Mouse (Mus musculus) MEL (cell line): ENCODE measurements around the gene Mipol1. TPM values are rescaled to one million over a fixed set of nuclear protein-coding genes. Genes with fewer than 3 reads are reported as not detected.

ENCODE experiments used
- DNase-seq: peaks from one replicate; pipeline ENCODE4 v3.0.0; 2011; ENCODE audit warnings: low read depth, low spot score
- H3K27ac ChIP-seq: 2 replicates; pipeline ENCODE4 v1.5.1; 2012; ENCODE audit warnings: low read depth, mild to moderate bottlenecking, control low read depth, low read length, moderate library complexity; ENCODE audit not compliant: control insufficient read depth
- H3K27me3 ChIP-seq, 2 experiments: fragments of 150-350 bp in 1 of 2; sonication (generic) in 1 of 2; 2 replicates each; pipeline ENCODE4 v1.6.1; 2012; ENCODE audit warnings: low read length in 2 of 2, mild to moderate bottlenecking in 2 of 2, improper control_type of control experiment in 1 of 2, moderate library complexity in 1 of 2; ENCODE audit not compliant: insufficient read depth in 2 of 2, control insufficient read depth in 1 of 2
- H3K36me3 ChIP-seq, 2 experiments: 2 replicates each; pipeline ENCODE4 v1.6.1; 2012 to 2014; ENCODE audit warnings: low read length in 2 of 2, improper control_type of control experiment in 1 of 2, inconsistent platforms in 1 of 2, mild to moderate bottlenecking in 1 of 2; ENCODE audit not compliant: insufficient read depth in 2 of 2, control insufficient read depth in 1 of 2
- H3K4me1 ChIP-seq, 2 experiments: fragments of 150-350 bp in 1 of 2; sonication (generic) in 1 of 2; 2 replicates each; pipeline ENCODE4 v1.6.1; 2012; ENCODE audit warnings: low read length in 2 of 2, improper control_type of control experiment in 1 of 2, mild to moderate bottlenecking in 1 of 2; ENCODE audit not compliant: insufficient read depth in 2 of 2, control insufficient read depth in 1 of 2
- H3K4me3 ChIP-seq, 2 experiments: fragments of 150-350 bp in 1 of 2; sonication (generic) in 1 of 2; 2 replicates each; pipeline ENCODE4 v1.5.1; 2012; ENCODE audit warnings: low read depth in 2 of 2, low read length in 2 of 2, mild to moderate bottlenecking in 2 of 2, moderate library complexity in 2 of 2, control low read depth in 1 of 2, improper control_type of control experiment in 1 of 2; ENCODE audit not compliant: control insufficient read depth in 1 of 2, insufficient read depth in 1 of 2
- H3K79me2 ChIP-seq: 2 replicates; pipeline ENCODE4 v1.6.1; 2012; ENCODE audit warnings: mild to moderate bottlenecking, low read length, moderate library complexity; ENCODE audit not compliant: control insufficient read depth, poor library complexity, insufficient read depth
- H3K9ac ChIP-seq: 2 replicates; pipeline ENCODE4 v1.6.1; 2012; ENCODE audit warnings: low read depth, mild to moderate bottlenecking, control low read depth, low read length, moderate library complexity; ENCODE audit not compliant: control insufficient read depth, poor library complexity, severe bottlenecking
- H3K9me3 ChIP-seq: fragments of 150-350 bp; sonication (generic); replicated peaks from 2 replicates; pipeline ENCODE4 v1.6.1; 2012; ENCODE audit warnings: mild to moderate bottlenecking, low read length, improper control_type of control experiment, moderate library complexity; ENCODE audit not compliant: insufficient read depth
- CTCF ChIP-seq, 3 experiments: IDR thresholded peaks in 2 of 3; conservative IDR thresholded peaks in 1 of 3; 2 replicates each; pipeline ENCODE4 v1.5.1; 2011 to 2012; ENCODE audit warnings: low read length in 3 of 3, low read depth in 2 of 3, mild to moderate bottlenecking in 2 of 3, improper control_type of control experiment in 1 of 3, inconsistent platforms in 1 of 3, mixed read lengths in 1 of 3, moderate library complexity in 1 of 3; ENCODE audit not compliant: control insufficient read depth in 1 of 3, insufficient read depth in 1 of 3, poor library complexity in 1 of 3, severe bottlenecking in 1 of 3
- ELF1 ChIP-seq: IDR thresholded peaks from 2 replicates; pipeline ENCODE4 v1.6.1; 2014; ENCODE audit warnings: low read depth, mild to moderate bottlenecking, inconsistent platforms, low read length, improper control_type of control experiment, moderate library complexity
- ETS1 ChIP-seq: IDR thresholded peaks from 2 replicates; pipeline ENCODE4 v1.6.1; 2012; ENCODE audit warnings: low read depth, mild to moderate bottlenecking, inconsistent platforms, low read length, improper control_type of control experiment, moderate library complexity
- GATA1 ChIP-seq: IDR thresholded peaks from 2 replicates; pipeline ENCODE4 v1.6.1; 2011; ENCODE audit warnings: low read depth, low read length, improper control_type of control experiment
- HCFC1 ChIP-seq: IDR thresholded peaks from 2 replicates; pipeline ENCODE4 v1.6.1; 2012; ENCODE audit warnings: low read depth, mild to moderate bottlenecking, inconsistent platforms, low read length, improper control_type of control experiment, moderate library complexity
- KAT2A ChIP-seq: conservative IDR thresholded peaks from 2 replicates; pipeline ENCODE4 v1.6.1; 2012; ENCODE audit warnings: low read depth, low read length, improper control_type of control experiment, inconsistent platforms
- MAX ChIP-seq: IDR thresholded peaks from 2 replicates; pipeline ENCODE4 v1.6.1; 2011; ENCODE audit warnings: low read length, improper control_type of control experiment
- MAZ ChIP-seq: IDR thresholded peaks from 2 replicates; pipeline ENCODE4 v1.6.1; 2012; ENCODE audit warnings: low read depth, mild to moderate bottlenecking, inconsistent platforms, low read length, improper control_type of control experiment
- MYC ChIP-seq: IDR thresholded peaks from 2 replicates; pipeline ENCODE4 v1.6.1; 2011; ENCODE audit warnings: low read depth, mild to moderate bottlenecking, low read length, improper control_type of control experiment, moderate library complexity
- NRF1 ChIP-seq: IDR thresholded peaks from 2 replicates; pipeline ENCODE4 v1.6.1; 2014; ENCODE audit warnings: low read depth, mild to moderate bottlenecking, inconsistent platforms, low read length, improper control_type of control experiment, moderate library complexity; ENCODE audit not compliant: poor library complexity, insufficient read depth, severe bottlenecking
- RAD21 ChIP-seq: IDR thresholded peaks from 2 replicates; pipeline ENCODE4 v1.6.1; 2011; ENCODE audit warnings: mild to moderate bottlenecking, low read depth, low read length, improper control_type of control experiment
- SIN3A ChIP-seq: IDR thresholded peaks from 2 replicates; pipeline ENCODE4 v1.6.1; 2012; ENCODE audit warnings: low read length, improper control_type of control experiment, inconsistent platforms
- SMC3 ChIP-seq: IDR thresholded peaks from 2 replicates; pipeline ENCODE4 v1.6.1; 2011; ENCODE audit warnings: low read depth, low read length, improper control_type of control experiment
- TBP ChIP-seq: IDR thresholded peaks from 2 replicates; pipeline ENCODE4 v1.8.0; 2011; ENCODE audit warnings: low read depth, low read length, improper control_type of control experiment
- TCF12 ChIP-seq: IDR thresholded peaks from 2 replicates; pipeline ENCODE4 v1.6.1; 2014; ENCODE audit warnings: low read depth, mild to moderate bottlenecking, inconsistent platforms, low read length, improper control_type of control experiment, moderate library complexity
- USF1 ChIP-seq: IDR thresholded peaks from 2 replicates; pipeline ENCODE4 v1.6.1; 2014; ENCODE audit warnings: low read depth, mild to moderate bottlenecking, inconsistent platforms, low read length, improper control_type of control experiment, moderate library complexity
- USF2 ChIP-seq, 2 experiments: IDR thresholded peaks; 2 replicates each; pipeline ENCODE4 v1.6.1; 2011 to 2012; ENCODE audit warnings: improper control_type of control experiment in 2 of 2, low read length in 2 of 2, borderline replicate concordance in 1 of 2, inconsistent platforms in 1 of 2, low read depth in 1 of 2, mild to moderate bottlenecking in 1 of 2; ENCODE audit not compliant: insufficient read depth in 1 of 2
- ZC3H11A ChIP-seq: IDR thresholded peaks from 2 replicates; pipeline ENCODE4 v1.6.1; 2012; ENCODE audit warnings: low read depth, mild to moderate bottlenecking, inconsistent platforms, low read length, improper control_type of control experiment
- ZKSCAN1 ChIP-seq: IDR thresholded peaks from 2 replicates; pipeline ENCODE4 v1.6.1; 2012; ENCODE audit warnings: low read depth, mild to moderate bottlenecking, inconsistent platforms, low read length, improper control_type of control experiment, moderate library complexity
- ZNF384 ChIP-seq: IDR thresholded peaks from 2 replicates; pipeline ENCODE4 v1.6.1; 2012; ENCODE audit warnings: low read depth, mild to moderate bottlenecking, inconsistent platforms, low read length, improper control_type of control experiment
- polyA plus RNA-seq, 2 experiments: library from polyadenylated mRNA; stranded (reverse) in 1 of 2; unstranded in 1 of 2; fragments of >175 nt in 1 of 2; fragments of >200 nt in 1 of 2; gene quantifications; 2 replicates each; pipeline versions ENCODE4 v1.2.1 to v1.2.4; 2012; ENCODE audit warnings: low replicate concordance in 2 of 2, low read depth in 1 of 2; ENCODE audit not compliant: insufficient read length in 2 of 2, insufficient read depth in 1 of 2, missing spikeins in 1 of 2
- total RNA-seq: library from RNA; depleted of rRNA; stranded (reverse); fragments of 300-350 nt; gene quantifications from 2 replicates; pipeline ENCODE4 v1.2.3, GENCODE M21; 2012

Mipol1 gene
- total and polyA plus RNA-seq, 3 experiments, result 4.0 to 8.3 TPM; not detected in 1

DNA sequence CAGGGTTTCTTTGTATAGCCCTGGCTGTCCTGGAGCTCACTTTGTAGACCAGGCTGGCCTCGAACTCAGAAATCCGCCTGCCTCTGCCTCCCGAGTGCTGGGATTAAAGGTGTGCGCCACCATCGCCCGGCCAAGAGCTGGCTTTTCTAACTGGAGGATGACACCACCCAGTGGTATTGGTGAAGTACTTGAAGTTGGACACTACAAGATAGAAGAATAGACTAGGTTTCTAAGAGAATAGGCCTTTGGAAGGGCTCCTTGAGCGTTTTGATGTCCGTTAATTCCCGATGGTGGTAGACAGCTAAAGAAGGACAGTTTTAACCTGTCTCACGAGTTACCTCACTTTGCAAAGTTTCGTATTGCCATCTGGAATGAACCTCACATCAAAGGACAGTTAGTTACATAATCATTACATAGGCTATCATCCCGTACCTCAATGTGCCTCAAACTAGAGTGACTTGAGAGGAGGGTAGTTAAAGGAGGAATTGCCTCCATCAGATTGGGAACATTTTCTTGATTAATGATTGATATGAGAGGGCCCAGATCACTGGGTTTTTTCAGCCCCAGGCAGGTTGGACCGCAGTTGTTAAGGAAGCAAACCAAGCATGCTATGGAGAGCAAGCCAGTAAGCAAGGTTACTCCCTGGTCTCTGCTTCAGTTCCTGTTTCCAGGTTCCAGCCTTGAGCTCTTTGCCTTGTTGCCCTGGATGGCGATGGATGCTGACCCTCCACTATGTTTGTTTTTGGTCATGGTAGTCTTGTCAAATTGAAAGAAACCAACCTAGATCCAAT is 1.1 kb downstream of the Mipol1 start:
- Histone ChIP-seq H3K36me3 (peaks cover 9 to 22% of the 10 kb centered on the region in 2 experiments), H3K4me3 (peak overlapping the region; percentile 95 to 98), H3K9ac (peak overlapping the region; percentile 94), H3K4me1 (peaks cover 9 to 18% of the 10 kb centered on the region in 2 experiments)
- peak; percentile 68 for DNase-seq
- TF ChIP-seq TBP (peak; percentile 32; the same call in 1 of the 2 replicates), SMC3 (0 out of 2 replicates have a peak, but pooled peaks have one; percentile 14), HCFC1 (0 out of 2 replicates have a peak, but pooled peaks have one; percentile 20), CTCF (IDR thresholded peaks at IDR 0.05 in 2 of 3, conservative IDR thresholded peaks at IDR 0.05 in 1 of 3; ENCODE audit: control insufficient read depth in 1 of 3, insufficient read depth in 1 of 3, low read depth in 2 of 3, low read length in 3 of 3, poor library complexity in 1 of 3, severe bottlenecking in 1 of 3) (peak in 2 of 3 experiments; percentile 28 to 32; a peak in 3 of 6 replicates), SIN3A (0 out of 2 replicates have a peak, but pooled peaks have one; percentile 40), ZC3H11A (no peak), RAD21 (peak; percentile 2; the same call in 1 of the 2 replicates), ELF1 (no peak)
- TF ChIP-seq, all 39 proteins: peak for 6
- peak overlapping the region; percentile 85 for H3K27ac ChIP-seq
- no peaks in the 10 kb centered on the region for H3K9me3 ChIP-seq
- H3K27me3 ChIP-seq, result no peaks in the 10 kb centered on the region
- H3K79me2 ChIP-seq, result peaks cover 42% of the 10 kb centered on the region

DNA sequence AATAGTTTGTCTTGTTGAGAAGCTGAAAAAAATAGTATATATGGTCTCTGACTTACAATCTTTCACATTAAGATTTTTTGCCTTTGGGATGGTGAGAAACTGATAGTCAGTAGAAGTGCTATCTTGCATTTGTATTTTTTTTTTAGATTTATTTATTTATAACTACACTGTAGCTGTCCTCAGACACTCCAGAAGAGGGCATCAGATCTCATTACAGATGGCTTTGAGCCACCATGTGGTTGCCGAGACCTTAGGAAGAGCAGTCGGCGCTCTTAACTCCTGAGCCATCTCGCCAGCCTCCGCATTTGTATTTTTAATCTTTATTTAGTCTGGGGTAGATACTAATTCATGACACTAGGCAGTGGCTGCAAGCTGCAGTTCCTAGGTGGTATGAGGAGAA is 3.2 kb downstream of the Mipol1 start:
- peaks cover 18 to 30% of the 10 kb centered on the region in 2 experiments for H3K36me3 ChIP-seq
- TF ChIP-seq SMC3 (0 out of 2 replicates have a peak, but pooled peaks have one; percentile 4), USF2 (IDR thresholded peaks at IDR 0.05; ENCODE audit: borderline replicate concordance in 1 of 2, insufficient read depth in 1 of 2, low read depth in 1 of 2, low read length in 2 of 2) (no peak), GATA1 (peak; percentile 21; the same call in 1 of the 2 replicates), CTCF (IDR thresholded peaks at IDR 0.05 in 2 of 3, conservative IDR thresholded peaks at IDR 0.05 in 1 of 3; ENCODE audit: control insufficient read depth in 1 of 3, insufficient read depth in 1 of 3, low read depth in 2 of 3, low read length in 3 of 3, poor library complexity in 1 of 3, severe bottlenecking in 1 of 3) (peak in 2 of 3 experiments; percentile 6 to 35; a peak in 2 of 6 replicates), KAT2A (no peak), MYC (peak; percentile 78), MAX (no peak), TCF12 (0 out of 2 replicates have a peak, but pooled peaks have one; percentile 15), HCFC1 (0 out of 2 replicates have a peak, but pooled peaks have one; percentile 23), ZNF384 (peak; percentile 78), NRF1 (no peak), ETS1 (0 out of 2 replicates have a peak, but pooled peaks have one; percentile 23), ELF1 (no peak), RAD21 (no peak), SIN3A (peak; percentile 38; the same call in 1 of the 2 replicates), USF1 (no peak), TBP (no peak), MAZ (no peak), ZKSCAN1 (no peak)
- H3K9ac ChIP-seq, result peak overlapping the region; percentile 46
- peaks cover 54% of the 10 kb centered on the region for H3K79me2 ChIP-seq
- no peaks in the 10 kb centered on the region for H3K9me3 ChIP-seq
- no peaks in the 10 kb centered on the region for H3K27me3 ChIP-seq
- no peak overlapping the region for H3K27ac ChIP-seq
- DNase-seq, result peak; percentile 64
- H3K4me1 ChIP-seq, result peaks cover 6 to 18% of the 10 kb centered on the region in 2 experiments
- H3K4me3 ChIP-seq, result peak overlapping the region in 1 of 2 experiments; percentile 36; a peak in 2 of 4 replicates
